Mouse (Mus musculus) bone marrow macrophage, adult 2 months (primary cell): Measurements from ENCODE around the gene Tdg. TPM values are rescaled to one million over a fixed set of nuclear protein-coding genes. Genes with fewer than 3 reads are reported as not detected.
A peak's percentile ranks its signal among the peaks of the same experiment; 100 is the strongest.

Experiments
- H3K27ac ChIP-seq: 2 replicates; pipeline ENCODE4 v1.5.1; 2012; ENCODE audit warnings: low read depth, low read length; ENCODE audit not compliant: insufficient read depth
- H3K4me1 ChIP-seq: 2 replicates; pipeline ENCODE4 v1.6.1; 2012; ENCODE audit warnings: low read length; ENCODE audit not compliant: control insufficient read depth, insufficient read depth
- H3K4me3 ChIP-seq: 2 replicates; pipeline ENCODE4 v1.5.1; 2012; ENCODE audit warnings: mild to moderate bottlenecking, low read length, moderate library complexity; ENCODE audit not compliant: insufficient read depth
- CTCF ChIP-seq: IDR thresholded peaks from 2 replicates; pipeline ENCODE4 v1.5.1; 2012; ENCODE audit warnings: low read depth, mild to moderate bottlenecking, low read length, moderate library complexity
- POLR2A ChIP-seq: IDR thresholded peaks from 2 replicates; pipeline ENCODE4 v1.6.1; 2012; ENCODE audit warnings: mild to moderate bottlenecking, low read depth, low read length, borderline replicate concordance
- polyA plus RNA-seq: library from polyadenylated mRNA; stranded (reverse); fragments of >200 nt; gene quantifications from 2 replicates; pipeline ENCODE4 v1.2.4, GENCODE M21; 2012; ENCODE audit not compliant: missing spikeins, insufficient read depth, insufficient read length

Tdg gene
- polyA plus RNA-seq, 1 experiment, result 25.6 TPM

GRCm38 (mm10) chr10:82662267-82662990, 32.8 kb downstream of the Tdg start:
- Histone ChIP-seq H3K4me3 (no peak overlapping the region), H3K4me1 (no peaks in the 10 kb centered on the region), H3K27ac (no peak overlapping the region)
- no peak for TF ChIP-seq POLR2A

- no peak overlapping the region for H3K27ac ChIP-seq
- H3K4me3 ChIP-seq, result no peak overlapping the region
- TF ChIP-seq POLR2A (no peak), CTCF (no peak)
- no peaks in the 10 kb centered on the region for H3K4me1 ChIP-seq
Measured at GRCm38 (mm10) chr10:82663289-82663688, 33.7 kb downstream of the Tdg start.

- Histone ChIP-seq H3K4me1 (peaks cover 3% of the 10 kb centered on the region; the same call in 1 of the 2 replicates), H3K4me3 (no peak overlapping the region), H3K27ac (no peak overlapping the region)
- TF ChIP-seq CTCF (no peak), POLR2A (no peak)
Measured at GRCm38 (mm10) chr10:82665951-82666350, 36.3 kb downstream of the Tdg start.

- peaks cover 3% of the 10 kb centered on the region; the same call in 1 of the 2 replicates for H3K4me1 ChIP-seq
- H3K27ac ChIP-seq, result no peak overlapping the region
- no peak for TF ChIP-seq POLR2A
- peak; percentile 78 for TF ChIP-seq CTCF
- H3K4me3 ChIP-seq, result peak overlapping the region; percentile 27
Measured at GRCm38 (mm10) chr10:82666436-82667234, 37.0 kb downstream of the Tdg start.

- no peak overlapping the region for H3K4me3 ChIP-seq
- H3K4me1 ChIP-seq, result peaks cover 3% of the 10 kb centered on the region; the same call in 1 of the 2 replicates
- no peak overlapping the region for H3K27ac ChIP-seq
- TF ChIP-seq POLR2A (no peak), CTCF (no peak)
Measured at GRCm38 (mm10) chr10:82670205-82670604, 40.6 kb downstream of the Tdg start.

- H3K4me1 ChIP-seq, result no peaks in the 10 kb centered on the region
- H3K27ac ChIP-seq, result no peak overlapping the region
- no peak for TF ChIP-seq POLR2A
- no peak for TF ChIP-seq CTCF
- H3K4me3 ChIP-seq, result no peak overlapping the region
Measured at GRCm38 (mm10) chr10:82676949-82677348, 47.3 kb downstream of the Tdg start.

GRCm38 (mm10) chr10:82680769-82681168, 51.1 kb downstream of the Tdg start:
- TF ChIP-seq CTCF, result no peak
- TF ChIP-seq POLR2A, result no peak
- no peak overlapping the region for H3K4me3 ChIP-seq
- no peaks in the 10 kb centered on the region for H3K4me1 ChIP-seq
- no peak overlapping the region for H3K27ac ChIP-seq

GRCm38 (mm10) chr10:82681639-82682038, 52.0 kb downstream of the Tdg start:
- Histone ChIP-seq H3K27ac (no peak overlapping the region), H3K4me3 (no peak overlapping the region), H3K4me1 (no peaks in the 10 kb centered on the region)
- no peak for TF ChIP-seq CTCF

GRCm38 (mm10) chr10:82685440-82685839, 55.8 kb downstream of the Tdg start:
- Histone ChIP-seq H3K27ac (no peak overlapping the region), H3K4me3 (no peak overlapping the region), H3K4me1 (peaks cover 5% of the 10 kb centered on the region)
- TF ChIP-seq CTCF (no peak), POLR2A (no peak)

- peaks cover 6% of the 10 kb centered on the region for H3K4me1 ChIP-seq
- no peak overlapping the region for H3K4me3 ChIP-seq
- TF ChIP-seq CTCF (no peak), POLR2A (no peak)
Measured at GRCm38 (mm10) chr10:82689681-82690211, 60.1 kb downstream of the Tdg start.

More at GRCm38 (mm10) chr10:82689681-82690211, 60.1 kb downstream of the Tdg start:
- H3K27ac ChIP-seq, result no peak overlapping the region
